Mouse (Mus musculus): ENCODE results near the gene Zfp626. TPM values are rescaled to one million over a fixed set of nuclear protein-coding genes. Genes with fewer than 3 reads are reported as not detected.

Gene Zfp626
- 0.09 and 0.35 TPM in 2 replicates for polyA plus RNA-seq (2012; ENCODE audit: low replicate concordance)

GRCm38 (mm10) chr7:27806896-27807295 is at the start of gene Zfp626:
Gene Zfp626 (plus strand): TSS chr7:27807196.

GRCm38 (mm10) chr7:27838323-27839249 is 31.6 kb downstream of the Zfp626 start, which contains the start of gene Zfp59:
Gene Zfp59 (plus strand): TSS chr7:27838607.

GRCm38 (mm10) chr7:27857227-27857626 is 50.2 kb downstream of the Zfp626 start, which contains the start of gene Zfp607a:
Gene Zfp607a (plus strand): TSS chr7:27857527.

Other genes with a start within 250 kb of the Zfp626 start
- 47.9 and 84.4 TPM in 2 replicates for gene Akt2, start 215.6 kb upstream of the Zfp626 start, polyA plus RNA-seq (2012; ENCODE audit: low replicate concordance)
- gene Ttc9b, start 153.3 kb upstream of the Zfp626 start, polyA plus RNA-seq (2012; ENCODE audit: low replicate concordance): not detected in 2 replicates
- 29.5 and 45.0 TPM in 2 replicates for gene Map3k10, start 132.6 kb upstream of the Zfp626 start, polyA plus RNA-seq (2012; ENCODE audit: low replicate concordance)
- gene Zfp607b, start 117.9 kb upstream of the Zfp626 start, polyA plus RNA-seq (2012; ENCODE audit: low replicate concordance): not detected in 2 replicates
- 0.36 TPM in 1 of 2 replicates, not detected in the other for gene Zfp60, start 75.8 kb upstream of the Zfp626 start, polyA plus RNA-seq (2012; ENCODE audit: low replicate concordance)
- 0.15 TPM in 1 of 2 replicates, not detected in the other for gene Zfp59, start 31.4 kb downstream of the Zfp626 start, polyA plus RNA-seq (2012; ENCODE audit: low replicate concordance)
- gene Zfp607a, start 50.3 kb downstream of the Zfp626 start, polyA plus RNA-seq (2012; ENCODE audit: low replicate concordance): 0.08 and 0.19 TPM in 2 replicates
- gene Zfp974, start 122.3 kb downstream of the Zfp626 start, polyA plus RNA-seq (2012; ENCODE audit: low replicate concordance): 0.05 and 0.07 TPM in 2 replicates
- gene Zfp780b, start 172.0 kb downstream of the Zfp626 start, polyA plus RNA-seq (2012; ENCODE audit: low replicate concordance): 0.08 and 0.44 TPM in 2 replicates
- 0.07 and 0.24 TPM in 2 replicates for gene Zfp850, start 206.9 kb downstream of the Zfp626 start, polyA plus RNA-seq (2012; ENCODE audit: low replicate concordance)
- gene Psmc4, start 242.9 kb downstream of the Zfp626 start, polyA plus RNA-seq (2012; ENCODE audit: low replicate concordance): 42.0 and 101 TPM in 2 replicates